Mouse (Mus musculus) G1E (cell line): Measurements from ENCODE around the gene Tpcn2. TPM values are rescaled to one million over a fixed set of nuclear protein-coding genes. Genes with fewer than 3 reads are reported as not detected.

Source experiments
- ATAC-seq: 2 replicates; pipeline ENCODE4 v1.8.0; 2016; ENCODE audit warnings: mild to moderate bottlenecking; ENCODE audit not compliant: insufficient number of reproducible peaks, poor library complexity, low FRiP score, severe bottlenecking; ENCODE audit errors: extremely low read depth
- DNase-seq: peaks from one replicate; pipeline ENCODE4 v3.0.0; 2012; ENCODE audit warnings: low spot score
- H3K27me3 ChIP-seq: 2 replicates; pipeline ENCODE4 v1.6.1; 2012; ENCODE audit warnings: mild to moderate bottlenecking, low read length, inconsistent platforms; ENCODE audit not compliant: insufficient read depth
- H3K36me3 ChIP-seq: replicated peaks from 2 replicates; pipeline ENCODE3; 2012; ENCODE audit warnings: mild to moderate bottlenecking, inconsistent platforms
- H3K4me1 ChIP-seq: 2 replicates; pipeline ENCODE4 v1.6.1; 2012; ENCODE audit warnings: low read depth, low read length, inconsistent platforms, mixed read lengths; ENCODE audit not compliant: insufficient read depth
- H3K4me3 ChIP-seq: 2 replicates; pipeline ENCODE4 v1.5.1; 2012; ENCODE audit warnings: low read depth, mild to moderate bottlenecking, inconsistent platforms, low read length, moderate library complexity, mixed read lengths
- H3K9me3 ChIP-seq: replicated peaks from 2 replicates; pipeline ENCODE4 v1.6.1; 2012; ENCODE audit warnings: inconsistent platforms
- CTCF ChIP-seq: IDR thresholded peaks from 2 replicates; pipeline ENCODE4 v1.5.1; 2012; ENCODE audit warnings: low read depth, low read length, inconsistent platforms, mixed read lengths
- GATA1 ChIP-seq: IDR thresholded peaks from 2 replicates; pipeline ENCODE4 v1.6.1; 2012; ENCODE audit warnings: borderline replicate concordance, low read length, inconsistent platforms, mixed read lengths
- GATA2 ChIP-seq: IDR thresholded peaks from 2 replicates; pipeline ENCODE4 v1.6.1; 2012; ENCODE audit warnings: low read depth, low read length, inconsistent platforms, borderline replicate concordance
- POLR2AphosphoS5 ChIP-seq: IDR thresholded peaks from 2 replicates; pipeline ENCODE4 v1.6.1; 2012; ENCODE audit warnings: low read depth, low read length, inconsistent platforms; ENCODE audit not compliant: insufficient replicate concordance
- TAL1 ChIP-seq: conservative IDR thresholded peaks from 2 replicates; pipeline ENCODE4 v1.6.1; 2012; ENCODE audit warnings: low read depth, low read length, inconsistent platforms, mixed read lengths
- polyA plus RNA-seq: library from polyadenylated mRNA; stranded (reverse); fragments of >175 nt; gene quantifications from 2 replicates; pipeline ENCODE4 v1.2.3, GENCODE M21; 2012
- total RNA-seq, 2 experiments: library from RNA; stranded (forward) in 1 of 2; stranded (reverse) in 1 of 2; fragments of 200-1000 nt in 1 of 2; fragments of >200 nt in 1 of 2; fragmentation: Nextera tagmentation in 1 of 2; gene quantifications; 2 replicates each; pipeline ENCODE4 v1.2.3; 2014 to 2017

The Tpcn2 gene
- total and polyA plus RNA-seq, 3 experiments, result 2.4 to 6.9 (median 4.2) TPM

DNA sequence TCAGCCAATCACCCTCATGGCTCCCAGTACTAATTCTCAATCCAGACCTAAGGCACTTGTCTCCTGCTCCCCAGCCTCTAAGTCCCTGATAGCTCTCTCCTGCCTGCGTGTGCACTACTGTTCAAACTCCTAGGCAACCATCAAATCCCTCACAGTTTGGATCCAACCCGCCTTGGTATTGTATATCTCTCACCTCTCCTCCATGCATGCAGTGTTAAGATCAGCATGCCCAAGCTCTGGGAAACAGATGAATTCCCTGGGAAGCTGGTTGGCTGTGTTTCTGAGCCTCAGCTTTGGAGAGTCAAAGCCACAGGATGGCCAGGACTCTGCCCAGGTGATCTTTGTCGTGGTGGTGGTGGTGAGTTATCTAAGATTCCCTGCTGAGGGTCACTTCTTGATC is 86.1 kb downstream of the Tpcn2 start:
- H3K27me3 ChIP-seq, result peaks cover 14% of the 10 kb centered on the region; the same call in 1 of the 2 replicates
- H3K36me3 ChIP-seq, result no peaks in the 10 kb centered on the region
- no peak for ATAC-seq
- H3K9me3 ChIP-seq, result no peaks in the 10 kb centered on the region
- TF ChIP-seq TAL1 (no peak), GATA1 (no peak), CTCF (no peak), POLR2AphosphoS5 (no peak), GATA2 (no peak)
- no peak for DNase-seq
- no peaks in the 10 kb centered on the region for H3K4me1 ChIP-seq
- no peak overlapping the region for H3K4me3 ChIP-seq

DNA sequence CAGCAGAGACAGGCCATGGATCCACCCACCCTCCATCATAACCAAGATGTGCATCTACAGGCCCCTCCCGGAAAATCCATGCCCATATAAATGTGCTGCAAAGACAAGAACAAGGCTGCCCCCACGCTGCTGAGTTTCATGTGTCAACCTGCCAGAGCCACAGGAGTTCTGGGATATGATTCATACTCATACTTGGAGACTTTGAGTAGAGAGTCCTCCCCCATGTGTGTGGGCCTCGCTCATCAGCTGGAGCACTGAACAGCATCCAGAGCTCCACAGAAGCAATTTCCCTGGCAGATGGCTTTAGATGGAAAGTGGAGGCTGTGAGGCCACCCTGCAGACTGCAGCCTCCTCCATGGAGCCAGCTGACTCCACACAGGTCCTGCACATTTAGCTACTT is 86.8 kb downstream of the Tpcn2 start:
- Histone ChIP-seq H3K27me3 (peaks cover 17% of the 10 kb centered on the region; the same call in 1 of the 2 replicates), H3K4me3 (no peak overlapping the region)
- TF ChIP-seq CTCF (no peak), GATA2 (no peak), GATA1 (no peak), POLR2AphosphoS5 (no peak), TAL1 (no peak)

DNA sequence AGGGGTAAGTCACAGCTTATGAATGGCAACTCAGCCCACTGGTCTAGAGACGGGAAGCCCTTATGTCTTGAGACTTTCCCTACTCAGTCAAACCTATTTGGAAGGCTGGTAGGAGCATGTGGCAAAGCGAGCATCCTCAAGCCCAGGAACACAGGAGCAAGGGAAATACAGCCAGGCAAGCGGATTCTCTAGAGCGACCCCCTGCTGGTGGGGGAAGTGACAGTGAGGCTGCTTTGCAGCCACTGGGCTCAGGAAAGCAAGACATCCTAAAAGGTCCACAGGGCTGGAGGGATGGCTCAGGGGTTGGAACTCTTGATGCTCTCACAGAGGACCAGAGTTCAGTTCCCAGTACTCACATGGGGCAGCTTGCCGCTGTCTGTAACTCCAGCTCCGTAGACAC is 87.5 kb downstream of the Tpcn2 start:
- no peak for ATAC-seq
- no peaks in the 10 kb centered on the region for H3K4me1 ChIP-seq
- no peaks in the 10 kb centered on the region for H3K36me3 ChIP-seq
- H3K4me3 ChIP-seq, result no peak overlapping the region
- peaks cover 19% of the 10 kb centered on the region for H3K27me3 ChIP-seq
- no peaks in the 10 kb centered on the region for H3K9me3 ChIP-seq
- TF ChIP-seq CTCF (no peak), GATA2 (no peak), POLR2AphosphoS5 (no peak), GATA1 (no peak)
- no peak for DNase-seq

More for the DNA sequence above, 86.8 kb downstream of the Tpcn2 start:
- no peak for DNase-seq
- Histone ChIP-seq H3K9me3 (no peaks in the 10 kb centered on the region), H3K4me1 (no peaks in the 10 kb centered on the region), H3K36me3 (no peaks in the 10 kb centered on the region)
- ATAC-seq, result no peak

DNA sequence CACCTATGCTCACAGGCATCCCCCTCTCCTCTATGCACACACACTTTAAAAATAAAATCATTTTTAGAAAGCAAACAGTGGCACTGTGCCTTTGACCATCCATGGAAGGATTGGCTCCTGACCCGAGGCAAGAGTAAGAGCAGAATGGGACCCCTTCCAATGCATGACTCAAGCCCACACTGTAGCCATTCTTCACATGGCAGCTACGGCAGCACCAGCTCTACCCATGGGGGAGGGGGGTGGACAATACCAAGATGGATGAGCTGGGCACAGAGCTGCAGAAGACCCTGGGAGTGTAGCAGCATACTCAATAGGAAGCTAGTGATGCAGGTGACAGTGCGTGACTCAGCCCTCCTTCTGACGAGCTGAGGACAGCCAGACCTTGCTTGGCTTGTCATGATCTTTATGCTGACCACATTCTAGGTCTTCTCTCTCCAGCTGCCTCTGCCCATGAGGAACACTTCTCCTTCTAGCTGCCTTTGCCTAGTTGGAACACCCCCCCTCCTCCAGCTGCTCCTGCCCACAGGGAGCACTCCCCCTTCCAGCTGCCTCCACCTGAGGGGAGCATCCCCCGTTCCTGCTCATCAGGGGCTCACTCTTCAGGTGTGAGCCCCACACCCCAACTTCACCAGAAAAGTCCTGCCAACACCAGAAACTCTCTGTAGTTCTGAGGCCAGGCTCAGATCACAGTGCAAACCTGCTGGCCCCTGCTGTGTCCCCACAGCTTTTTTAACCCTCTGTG is 88.5 kb downstream of the Tpcn2 start:
- no peaks in the 10 kb centered on the region for H3K4me1 ChIP-seq
- H3K4me3 ChIP-seq, result no peak overlapping the region
- DNase-seq (no peak), ATAC-seq (no peak)
- H3K9me3 ChIP-seq, result no peaks in the 10 kb centered on the region
- H3K27me3 ChIP-seq, result peaks cover 24% of the 10 kb centered on the region
- no peaks in the 10 kb centered on the region for H3K36me3 ChIP-seq
- no peak for TF ChIP-seq GATA2
- TF ChIP-seq TAL1, result no peak
- TF ChIP-seq GATA1, result no peak
- TF ChIP-seq POLR2AphosphoS5, result no peak
- TF ChIP-seq CTCF, result no peak

DNA sequence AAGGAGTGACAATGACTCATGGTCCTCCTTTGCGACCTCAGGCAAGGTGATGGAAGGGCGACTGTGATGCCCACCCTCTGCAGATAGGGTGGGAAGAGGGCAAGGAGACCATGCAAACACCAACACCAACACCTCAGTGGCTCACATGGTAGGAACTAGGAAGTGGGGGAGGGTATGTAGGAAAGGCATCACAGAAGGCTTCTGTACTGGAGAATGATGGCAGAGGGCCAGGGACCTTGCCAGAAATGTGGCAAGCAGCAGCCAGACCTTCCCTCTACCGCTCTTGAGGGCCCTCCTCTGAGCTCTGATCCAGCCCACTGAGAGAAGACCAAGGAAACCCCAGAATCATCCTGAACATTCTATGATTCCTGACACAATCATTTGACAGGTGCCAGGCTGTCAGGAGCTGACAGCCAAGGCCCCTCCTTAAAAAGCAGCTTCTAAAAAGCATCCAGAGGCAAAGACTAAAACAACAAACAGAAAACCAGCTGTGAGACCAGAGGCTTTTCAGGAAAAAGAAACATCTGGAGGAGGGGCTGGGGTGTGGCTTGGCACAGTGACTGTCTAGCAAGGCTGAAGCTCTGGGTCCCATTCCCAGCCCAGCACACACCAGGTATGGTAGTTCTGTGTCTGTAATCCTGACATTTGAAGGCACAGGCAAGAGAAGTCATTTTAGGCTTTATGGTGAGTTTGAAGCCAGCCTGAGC is 89.2 kb downstream of the Tpcn2 start:
- DNase-seq, result no peak
- no peaks in the 10 kb centered on the region for H3K4me1 ChIP-seq
- TF ChIP-seq GATA2, result no peak
- TF ChIP-seq GATA1, result no peak
- TF ChIP-seq POLR2AphosphoS5, result no peak
- no peak for TF ChIP-seq CTCF
- no peak for TF ChIP-seq TAL1
- no peak for ATAC-seq
- H3K27me3 ChIP-seq, result peaks cover 27% of the 10 kb centered on the region
- H3K36me3 ChIP-seq, result no peaks in the 10 kb centered on the region
- no peak overlapping the region for H3K4me3 ChIP-seq
- H3K9me3 ChIP-seq, result no peaks in the 10 kb centered on the region

DNA sequence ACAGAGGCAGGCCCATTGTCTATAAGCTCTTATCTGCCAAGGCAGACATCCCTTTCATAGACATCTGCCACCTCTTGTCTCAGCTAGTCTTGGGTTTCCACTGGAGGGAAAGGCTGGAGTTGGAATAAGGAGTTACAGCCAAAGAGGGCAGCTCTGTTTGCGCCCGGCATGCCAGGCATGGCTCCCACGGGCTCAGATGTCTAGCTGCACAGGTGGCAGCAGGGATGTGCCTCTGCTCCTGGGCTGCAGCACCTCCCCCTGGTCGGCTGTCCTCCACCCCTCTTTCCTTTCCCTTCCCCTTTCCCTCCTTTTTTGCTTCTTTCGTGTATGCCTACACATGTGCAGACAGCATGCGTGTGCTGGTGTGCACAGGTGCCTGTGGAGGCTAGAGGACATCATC is 91.0 kb downstream of the Tpcn2 start:
- peaks cover 28% of the 10 kb centered on the region for H3K27me3 ChIP-seq
- no peaks in the 10 kb centered on the region for H3K4me1 ChIP-seq
- H3K9me3 ChIP-seq, result no peaks in the 10 kb centered on the region
- no peak for TF ChIP-seq CTCF
- no peak for TF ChIP-seq GATA2
- no peak for TF ChIP-seq POLR2AphosphoS5
- TF ChIP-seq GATA1, result no peak
- TF ChIP-seq TAL1, result no peak
- ATAC-seq (no peak), DNase-seq (no peak)
- H3K36me3 ChIP-seq, result no peaks in the 10 kb centered on the region
- H3K4me3 ChIP-seq, result no peak overlapping the region
